Mouse (Mus musculus): ENCODE results near the gene Fmnl3. TPM values are rescaled to one million over a fixed set of nuclear protein-coding genes. Genes with fewer than 3 reads are reported as not detected.

Gene Fmnl3
- polyA plus RNA-seq, 1 experiment = 10.2 TPM

- Histone ChIP-seq H3K27ac (ENCODE audit: insufficient read depth, low read length) (no peak overlapping the region), H3K4me1 (ENCODE audit: control insufficient read depth, insufficient read depth, low read length) (peaks cover 5% of the 10 kb centered on the region), H3K27me3 (ENCODE audit: control insufficient read depth, insufficient read depth, low read length, poor library complexity, severe bottlenecking) (no peaks in the 10 kb centered on the region), H3K4me3 (ENCODE audit: low read depth, low read length) (no peak overlapping the region), H3K9ac (ENCODE audit: low read depth, poor library complexity, severe bottlenecking) (no peak overlapping the region), H3K36me3 (ENCODE audit: control insufficient read depth, insufficient read depth, low read length, poor library complexity, severe bottlenecking) (peaks cover 43% of the 10 kb centered on the region), H3K9me3 (replicated peaks; ENCODE audit: control insufficient read depth, insufficient read depth, low read length, poor library complexity, severe bottlenecking) (no peaks in the 10 kb centered on the region)
- TF ChIP-seq CTCF (IDR thresholded peaks at IDR 0.05; ENCODE audit: low read depth, low read length) = no peak
Observed at GRCm38 (mm10) chr15:99408845-99409244, 38.6 kb upstream of the Fmnl3 start.

- H3K27me3 ChIP-seq (ENCODE audit: control insufficient read depth, insufficient read depth, low read length, poor library complexity, severe bottlenecking) = no peaks in the 10 kb centered on the region
- peaks cover 47% of the 10 kb centered on the region for H3K36me3 ChIP-seq (ENCODE audit: control insufficient read depth, insufficient read depth, low read length, poor library complexity, severe bottlenecking)
- H3K4me1 ChIP-seq (ENCODE audit: control insufficient read depth, insufficient read depth, low read length) = peaks cover 5% of the 10 kb centered on the region
- no peak overlapping the region for H3K4me3 ChIP-seq (ENCODE audit: low read depth, low read length)
- H3K9ac ChIP-seq (ENCODE audit: low read depth, poor library complexity, severe bottlenecking) = no peak overlapping the region
- 0 out of 2 replicates have a peak overlapping the region, but pooled peaks have one; percentile 17 for H3K27ac ChIP-seq (ENCODE audit: insufficient read depth, low read length)
- no peaks in the 10 kb centered on the region for H3K9me3 ChIP-seq (replicated peaks; ENCODE audit: control insufficient read depth, insufficient read depth, low read length, poor library complexity, severe bottlenecking)
- TF ChIP-seq POLR2A (IDR thresholded peaks at IDR 0.05; ENCODE audit: insufficient read depth, low read length) (no peak), EP300 (IDR thresholded peaks at IDR 0.05; ENCODE audit: insufficient read depth, low read depth, low read length) (no peak), CTCF (IDR thresholded peaks at IDR 0.05; ENCODE audit: low read depth, low read length) (no peak)
Observed at GRCm38 (mm10) chr15:99406986-99407570, 36.8 kb upstream of the Fmnl3 start.

GRCm38 (mm10) chr15:99405150-99405549 lies 34.9 kb upstream of the Fmnl3 start:
- Histone ChIP-seq H3K9me3 (replicated peaks; ENCODE audit: control insufficient read depth, insufficient read depth, low read length, poor library complexity, severe bottlenecking) (no peaks in the 10 kb centered on the region), H3K27me3 (ENCODE audit: control insufficient read depth, insufficient read depth, low read length, poor library complexity, severe bottlenecking) (no peaks in the 10 kb centered on the region), H3K27ac (ENCODE audit: insufficient read depth, low read length) (no peak overlapping the region), H3K4me1 (ENCODE audit: control insufficient read depth, insufficient read depth, low read length) (peaks cover 5% of the 10 kb centered on the region), H3K36me3 (ENCODE audit: control insufficient read depth, insufficient read depth, low read length, poor library complexity, severe bottlenecking) (peaks cover 49% of the 10 kb centered on the region), H3K9ac (ENCODE audit: low read depth, poor library complexity, severe bottlenecking) (no peak overlapping the region), H3K4me3 (ENCODE audit: low read depth, low read length) (no peak overlapping the region)
- no peak for TF ChIP-seq EP300 (IDR thresholded peaks at IDR 0.05; ENCODE audit: insufficient read depth, low read depth, low read length)

- H3K27me3 ChIP-seq (ENCODE audit: control insufficient read depth, insufficient read depth, low read length, poor library complexity, severe bottlenecking) = no peaks in the 10 kb centered on the region
- H3K4me1 ChIP-seq (ENCODE audit: control insufficient read depth, insufficient read depth, low read length) = peaks cover 3% of the 10 kb centered on the region
- no peak overlapping the region for H3K4me3 ChIP-seq (ENCODE audit: low read depth, low read length)
- TF ChIP-seq CTCF (IDR thresholded peaks at IDR 0.05; ENCODE audit: low read depth, low read length) (no peak), EP300 (IDR thresholded peaks at IDR 0.05; ENCODE audit: insufficient read depth, low read depth, low read length) (no peak), POLR2A (IDR thresholded peaks at IDR 0.05; ENCODE audit: insufficient read depth, low read length) (no peak)
- H3K27ac ChIP-seq (ENCODE audit: insufficient read depth, low read length) = no peak overlapping the region
- no peaks in the 10 kb centered on the region for H3K9me3 ChIP-seq (replicated peaks; ENCODE audit: control insufficient read depth, insufficient read depth, low read length, poor library complexity, severe bottlenecking)
- no peak overlapping the region for H3K9ac ChIP-seq (ENCODE audit: low read depth, poor library complexity, severe bottlenecking)
- peaks cover 43% of the 10 kb centered on the region for H3K36me3 ChIP-seq (ENCODE audit: control insufficient read depth, insufficient read depth, low read length, poor library complexity, severe bottlenecking)
Observed at GRCm38 (mm10) chr15:99403159-99403889, 33.0 kb upstream of the Fmnl3 start.

GRCm38 (mm10) chr15:99400602-99401001 lies 30.3 kb upstream of the Fmnl3 start:
- peaks cover 21% of the 10 kb centered on the region for H3K36me3 ChIP-seq (ENCODE audit: control insufficient read depth, insufficient read depth, low read length, poor library complexity, severe bottlenecking)
- H3K27ac ChIP-seq (ENCODE audit: insufficient read depth, low read length) = no peak overlapping the region
- H3K9me3 ChIP-seq (replicated peaks; ENCODE audit: control insufficient read depth, insufficient read depth, low read length, poor library complexity, severe bottlenecking) = no peaks in the 10 kb centered on the region
- TF ChIP-seq CTCF (IDR thresholded peaks at IDR 0.05; ENCODE audit: low read depth, low read length) (no peak), EP300 (IDR thresholded peaks at IDR 0.05; ENCODE audit: insufficient read depth, low read depth, low read length) (no peak), POLR2A (IDR thresholded peaks at IDR 0.05; ENCODE audit: insufficient read depth, low read length) (no peak)
- no peaks in the 10 kb centered on the region for H3K4me1 ChIP-seq (ENCODE audit: control insufficient read depth, insufficient read depth, low read length)
- H3K4me3 ChIP-seq (ENCODE audit: low read depth, low read length) = no peak overlapping the region
- no peaks in the 10 kb centered on the region for H3K27me3 ChIP-seq (ENCODE audit: control insufficient read depth, insufficient read depth, low read length, poor library complexity, severe bottlenecking)
- no peak overlapping the region for H3K9ac ChIP-seq (ENCODE audit: low read depth, poor library complexity, severe bottlenecking)

GRCm38 (mm10) chr15:99399503-99400245 lies 29.4 kb upstream of the Fmnl3 start:
- Histone ChIP-seq H3K4me1 (ENCODE audit: control insufficient read depth, insufficient read depth, low read length) (no peaks in the 10 kb centered on the region), H3K4me3 (ENCODE audit: low read depth, low read length) (no peak overlapping the region), H3K27me3 (ENCODE audit: control insufficient read depth, insufficient read depth, low read length, poor library complexity, severe bottlenecking) (no peaks in the 10 kb centered on the region), H3K9me3 (replicated peaks; ENCODE audit: control insufficient read depth, insufficient read depth, low read length, poor library complexity, severe bottlenecking) (no peaks in the 10 kb centered on the region), H3K36me3 (ENCODE audit: control insufficient read depth, insufficient read depth, low read length, poor library complexity, severe bottlenecking) (peaks cover 13% of the 10 kb centered on the region), H3K9ac (ENCODE audit: low read depth, poor library complexity, severe bottlenecking) (no peak overlapping the region; the same call in 1 of the 2 replicates), H3K27ac (ENCODE audit: insufficient read depth, low read length) (0 out of 2 replicates have a peak overlapping the region, but pooled peaks have one; percentile 6)
- no peak for TF ChIP-seq CTCF (IDR thresholded peaks at IDR 0.05; ENCODE audit: low read depth, low read length)
- TF ChIP-seq EP300 (IDR thresholded peaks at IDR 0.05; ENCODE audit: insufficient read depth, low read depth, low read length) = no peak
- TF ChIP-seq POLR2A (IDR thresholded peaks at IDR 0.05; ENCODE audit: insufficient read depth, low read length) = no peak

All from ES-Bruce4 (cell line).